Mouse (Mus musculus): ENCODE measurements around the gene Mrpl9.

DNA sequence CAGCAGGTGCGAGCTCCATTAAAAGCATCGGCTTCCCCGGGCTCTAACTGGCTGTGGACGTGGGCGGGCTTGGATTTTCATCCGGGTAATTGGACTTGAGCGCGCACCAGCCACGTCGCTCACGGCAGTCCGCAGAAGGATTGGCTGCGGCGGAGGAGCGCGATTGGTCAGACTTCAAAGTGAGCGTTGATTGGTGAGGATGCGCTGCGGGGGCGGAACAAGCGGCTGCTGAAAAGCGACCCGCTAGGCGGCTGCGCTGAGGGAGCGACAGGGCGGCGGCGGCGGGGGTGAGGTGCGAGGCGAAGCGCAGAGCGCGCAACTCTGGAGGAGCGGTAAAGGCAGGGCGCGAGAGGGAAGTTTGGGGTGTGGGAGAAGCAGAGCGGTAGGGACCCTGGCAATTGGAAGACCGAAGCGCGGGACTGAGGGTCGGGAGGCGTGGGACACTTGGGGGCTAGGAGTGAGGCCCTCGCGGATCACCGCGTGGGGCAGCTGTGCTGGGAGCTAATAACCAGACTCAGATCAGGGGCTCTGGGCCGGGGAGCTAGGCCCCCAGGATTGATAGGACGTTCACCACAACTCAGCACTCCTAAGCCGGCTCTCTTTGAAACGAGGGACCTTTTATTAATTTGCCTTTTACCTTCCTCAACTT is 30.0 kb upstream of the Mrpl9 start, which contains the start of gene Tdrkh:
- peak; percentile 72; the same call in 1 of the 2 replicates for TF ChIP-seq CTCF (IDR thresholded peaks at IDR 0.05; ENCODE audit: borderline replicate concordance, control insufficient read depth, extremely low read depth, insufficient read depth, low read length, poor library complexity)
- TF ChIP-seq POLR2A (IDR thresholded peaks at IDR 0.05; ENCODE audit: control insufficient read depth, extremely low read depth, insufficient read depth, low read length, poor library complexity): peak; percentile 92

Data from thymus, adult 2 months (tissue).